Mouse (Mus musculus) thymus, adult 2 months (tissue): ENCODE data around the gene Prr7.

Experiments
- CTCF ChIP-seq: fragments of 200-500 bp; IDR thresholded peaks from 2 replicates; pipeline ENCODE4 v1.5.1; 2012; ENCODE audit warnings: mild to moderate bottlenecking, control low read depth, low read length, moderate library complexity, borderline replicate concordance; ENCODE audit not compliant: control insufficient read depth, poor library complexity, insufficient read depth; ENCODE audit errors: extremely low read depth
- POLR2A ChIP-seq: fragments of 200-500 bp; IDR thresholded peaks from 2 replicates; pipeline ENCODE4 v1.6.1; 2012; ENCODE audit warnings: mild to moderate bottlenecking, low read length, control low read depth, moderate library complexity; ENCODE audit not compliant: control insufficient read depth, poor library complexity, insufficient read depth; ENCODE audit errors: extremely low read depth

DNA sequence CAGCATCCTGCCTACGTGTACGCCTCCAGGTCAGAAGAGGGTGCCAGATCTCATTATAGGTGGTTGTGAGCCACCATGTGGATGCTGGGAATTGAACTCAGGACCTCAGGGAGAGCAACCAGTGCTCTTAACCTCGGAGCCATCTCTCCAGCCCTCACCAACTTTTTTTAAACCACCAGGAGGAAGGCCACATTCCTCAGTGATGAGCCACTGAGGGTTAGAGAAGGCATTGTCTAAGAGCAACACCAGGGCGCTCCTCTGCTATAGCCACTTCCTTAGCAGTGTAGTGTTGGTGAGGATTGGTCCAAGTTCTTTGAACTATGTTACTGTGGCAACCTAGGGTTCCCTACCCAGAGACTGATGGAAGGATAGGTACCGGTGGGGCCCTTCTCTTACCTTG lies 11.7 kb downstream of the Prr7 start:
- TF ChIP-seq POLR2A, result no peak
- TF ChIP-seq CTCF, result no peak
